Mouse (Mus musculus) bone marrow, adult 2 months (tissue): ENCODE results near the gene Cyp1b1.

Experiments
- CTCF ChIP-seq: fragments of 200-500 bp; IDR thresholded peaks from 2 replicates; pipeline ENCODE4 v1.5.1; 2011; ENCODE audit warnings: low read length, control low read depth; ENCODE audit not compliant: control insufficient read depth, insufficient read depth
- POLR2A ChIP-seq: fragments of 200-500 bp; IDR thresholded peaks from 2 replicates; pipeline ENCODE4 v1.6.1; 2011; ENCODE audit warnings: low read depth, mild to moderate bottlenecking, control low read depth, low read length, borderline replicate concordance; ENCODE audit not compliant: control insufficient read depth

DNA sequence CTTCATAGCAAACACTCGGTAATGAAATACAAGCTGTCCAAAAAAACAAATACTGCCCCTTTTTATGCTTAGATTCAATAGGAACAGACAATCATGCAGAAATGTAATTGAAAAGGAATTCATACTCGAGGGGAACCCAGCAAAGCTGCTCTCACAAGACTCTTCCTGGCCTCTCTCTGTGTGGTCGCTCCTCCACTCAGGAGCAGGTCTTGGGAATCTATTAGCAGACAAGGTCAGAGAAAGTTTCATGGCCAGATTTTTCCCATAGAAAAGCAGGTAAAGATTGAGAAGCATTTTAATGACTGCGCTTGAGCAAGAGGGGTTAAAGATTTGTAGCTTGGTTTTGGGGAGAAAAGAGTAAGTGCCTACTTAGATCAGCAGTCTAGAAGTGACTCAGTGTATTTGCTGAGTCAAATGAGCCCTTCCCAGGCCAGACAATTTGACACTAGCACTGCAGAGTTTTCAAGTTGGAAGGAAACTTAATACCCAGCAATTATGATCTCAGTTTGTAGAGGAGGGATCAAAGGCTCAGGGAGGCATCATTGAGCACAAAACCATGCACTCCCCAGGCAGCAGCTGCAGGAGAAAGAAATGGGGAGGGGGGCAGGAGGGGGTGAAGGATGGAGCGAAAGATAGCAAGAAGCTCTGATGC is 24.1 kb upstream of the Cyp1b1 start:
- TF ChIP-seq POLR2A (no peak), CTCF (no peak)
